Mouse (Mus musculus): ENCODE measurements around the gene Olfr297. TPM values are rescaled to one million over a fixed set of nuclear protein-coding genes. Genes with fewer than 3 reads are reported as not detected.

Gene Olfr297
- total RNA-seq (2021): not detected
- long read RNA-seq, experiment 1: 0 reads
- long read RNA-seq, experiment 2: 0 reads

DNA sequence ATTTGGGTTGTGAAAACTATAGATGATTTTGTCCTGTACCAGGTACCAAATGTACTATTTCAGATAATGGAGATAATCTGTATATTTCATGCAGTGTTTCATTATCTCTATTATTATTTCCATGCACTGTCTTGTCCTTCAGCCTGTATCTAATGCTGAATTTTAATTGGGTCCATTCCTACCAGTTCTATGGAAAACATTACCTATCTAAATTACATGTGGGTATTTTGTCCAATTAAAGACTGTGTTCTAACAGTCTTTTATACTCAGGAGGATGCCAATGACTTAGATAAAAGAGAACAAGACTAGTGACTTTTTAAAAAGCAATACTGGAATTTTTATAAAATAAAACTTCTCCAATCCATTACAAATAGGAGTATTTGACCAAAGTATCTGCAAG is at the start of gene Olfr297:
TSS of gene Olfr297 (plus strand) at position 301 of the 400 bp plus-strand sequence.
- intact Hi-C loops (cut with DNase I; ENCODE audit: low total_unique reads): no loop called here
- DNase-seq: no peak

DNA sequence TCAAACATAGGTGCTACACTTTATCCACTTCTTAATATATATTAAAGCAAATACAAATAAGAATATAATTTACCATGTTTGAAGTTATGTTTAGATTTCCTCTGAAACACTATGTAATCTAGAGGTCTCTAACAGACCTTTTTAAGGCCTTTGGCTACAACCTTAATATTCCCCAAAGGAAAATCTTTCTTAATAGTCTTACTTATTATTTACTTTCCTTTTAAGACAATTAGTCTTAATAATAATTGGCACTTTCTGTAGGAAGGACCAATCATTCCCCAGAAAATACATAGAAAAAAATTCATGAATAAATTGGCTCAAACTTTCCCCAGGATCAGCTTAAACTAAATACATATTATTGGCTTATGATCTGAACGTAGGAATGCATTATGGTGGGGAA is 27.4 kb upstream of the Olfr297 start, which contains the start of gene Olfr298:
TSS of gene Olfr298 (minus strand) at position 101 of the 400 bp plus-strand sequence.
- intact Hi-C loops (cut with DNase I; ENCODE audit: low total_unique reads): no loop called here
- no peak for DNase-seq

Other genes starting within 250 kb of the Olfr297 start
- not detected for gene Olfr310, start 242.8 kb upstream of the Olfr297 start, total RNA-seq (2021)
- not detected for gene Olfr309, start 206.3 kb upstream of the Olfr297 start, total RNA-seq (2021)
- gene Olfr308, start 194.3 kb upstream of the Olfr297 start, total RNA-seq (2021): not detected
- not detected for gene Olfr307, start 182.4 kb upstream of the Olfr297 start, total RNA-seq (2021)
- gene Olfr305, start 153.0 kb upstream of the Olfr297 start, total RNA-seq (2021): not detected
- not detected for gene Olfr304, start 133.3 kb upstream of the Olfr297 start, total RNA-seq (2021)
- not detected for gene Olfr303, start 122.2 kb upstream of the Olfr297 start, total RNA-seq (2021)
- gene Olfr301, start 116.1 kb upstream of the Olfr297 start, total RNA-seq (2021): not detected
- gene Olfr299, start 60.0 kb upstream of the Olfr297 start, total RNA-seq (2021): not detected
- not detected for gene Olfr298, start 27.5 kb upstream of the Olfr297 start, total RNA-seq (2021)
- not detected for gene Olfr295, start 63.9 kb downstream of the Olfr297 start, total RNA-seq (2021)
- gene Olfr294, start 96.7 kb downstream of the Olfr297 start, total RNA-seq (2021): not detected
- gene Olfr293, start 129.1 kb downstream of the Olfr297 start, total RNA-seq (2021): not detected
- not detected for gene Olfr292, start 168.4 kb downstream of the Olfr297 start, total RNA-seq (2021)